Mouse (Mus musculus) midbrain, postnatal 0 days (tissue): ENCODE measurements around the gene Tiam1. TPM values are rescaled to one million over a fixed set of nuclear protein-coding genes. Genes with fewer than 3 reads are reported as not detected.

ENCODE experiments used
- ATAC-seq: fragments of 200-750 bp; cut with Nextera tagmentation; 2 replicates; pipeline ENCODE4 v1.8.0; 2017; ENCODE audit warnings: moderate number of reproducible peaks, mild to moderate bottlenecking, moderate TSS enrichment, moderate library complexity; ENCODE audit not compliant: low FRiP score
- DNase-seq: peaks from one replicate; pipeline ENCODE4 v3.0.0-alpha.2; 2015; ENCODE audit warnings: low spot score
- H3K27ac ChIP-seq: fragments of 300-500 bp; sonication (generic); 2 replicates; pipeline ENCODE4 v1.5.1; 2014; ENCODE audit warnings: low read depth, mild to moderate bottlenecking, low read length, mixed read lengths
- H3K27me3 ChIP-seq: fragments of 300-500 bp; sonication (generic); 2 replicates; pipeline ENCODE4 v1.6.1; 2014; ENCODE audit warnings: low read length, control low read depth, mixed read lengths; ENCODE audit not compliant: insufficient read depth
- H3K36me3 ChIP-seq: fragments of 300-500 bp; sonication (generic); 2 replicates; pipeline ENCODE4 v1.6.1; 2014; ENCODE audit warnings: low read length, control low read depth, mixed read lengths; ENCODE audit not compliant: insufficient read depth
- H3K4me1 ChIP-seq: fragments of 300-500 bp; sonication (generic); 2 replicates; pipeline ENCODE4 v1.6.1; 2014; ENCODE audit warnings: mild to moderate bottlenecking, control low read depth, antibody characterized with exemption, low read length, mixed read lengths; ENCODE audit not compliant: insufficient read depth
- H3K4me2 ChIP-seq: fragments of 300-500 bp; sonication (generic); 2 replicates; pipeline ENCODE4 v1.6.1; 2014; ENCODE audit warnings: low read depth, mild to moderate bottlenecking, low read length, mixed read lengths; ENCODE audit not compliant: poor library complexity, severe bottlenecking
- H3K4me3 ChIP-seq: fragments of 300-500 bp; sonication (generic); 2 replicates; pipeline ENCODE4 v1.5.1; 2014; ENCODE audit warnings: low read depth, mild to moderate bottlenecking, low read length, moderate library complexity
- H3K9ac ChIP-seq: fragments of 300-500 bp; sonication (generic); replicated peaks from 2 replicates; pipeline ENCODE4 v1.6.1; 2014; ENCODE audit warnings: mild to moderate bottlenecking, low read length, moderate library complexity, mixed read lengths; ENCODE audit not compliant: poor library complexity, severe bottlenecking
- H3K9me3 ChIP-seq: fragments of 300-500 bp; sonication (generic); 2 replicates; pipeline ENCODE4 v1.6.1; 2016; ENCODE audit warnings: low read length, control low read depth
- CTCF ChIP-seq: IDR thresholded peaks from 2 replicates; pipeline ENCODE4 v1.5.1; 2016; ENCODE audit warnings: antibody characterized with exemption, mild to moderate bottlenecking
- WGBS: fragments of 180-500 bp; shearing (Covaris S2); extraction: QIAGEN DNeasy Blood & Tissue Kit; methylation state at CpG from one replicate; pipeline ENCODE4 v1.1.7; 2014; 5-methylcytosine and 5-hydroxymethylcytosine counted together
- polyA plus RNA-seq: library from polyadenylated mRNA; unstranded; fragments of >200 nt; fragmentation: Nextera tagmentation; extraction: Ambion mirVana; gene quantifications from 2 replicates; pipeline ENCODE4 v1.2.1, GENCODE M21; 2015
- total RNA-seq: library from RNA; depleted of rRNA; stranded (reverse); fragments of >200 nt; gene quantifications from 2 replicates; pipeline ENCODE4 v1.2.3, GENCODE M21; 2014

The Tiam1 gene
- total and polyA plus RNA-seq, 2 experiments from 2014 or later, result 17.6 to 26.9 TPM

- no peaks in the 10 kb centered on the region for H3K27me3 ChIP-seq
- no peak overlapping the region for H3K9ac ChIP-seq
- H3K27ac ChIP-seq, result no peak overlapping the region
- TF ChIP-seq CTCF, result no peak
- H3K9me3 ChIP-seq, result no peaks in the 10 kb centered on the region
- no peaks in the 10 kb centered on the region for H3K4me1 ChIP-seq
- WGBS, result 86% methylated on average over 15 of the region's 15 CpGs
- no peak for ATAC-seq
- H3K36me3 ChIP-seq, result 0 out of 2 replicates have a peak, but pooled peaks cover 7% of the 10 kb centered on the region
- no peak overlapping the region for H3K4me3 ChIP-seq
- DNase-seq, result no peak
- H3K4me2 ChIP-seq, result no peak overlapping the region
Observed at GRCm38 (mm10) chr16:89830221-89830648, 313.3 kb downstream of the Tiam1 start.

- H3K4me1 ChIP-seq, result no peaks in the 10 kb centered on the region; the same call in 1 of the 2 replicates
- H3K4me3 ChIP-seq, result no peak overlapping the region
- ATAC-seq (no peak), DNase-seq (no peak)
- no peaks in the 10 kb centered on the region for H3K9me3 ChIP-seq
- no peaks in the 10 kb centered on the region for H3K27me3 ChIP-seq
- no peak overlapping the region for H3K27ac ChIP-seq
- H3K4me2 ChIP-seq, result no peak overlapping the region
- 67% methylated on average over 17 of the region's 17 CpGs for WGBS
- H3K9ac ChIP-seq, result no peak overlapping the region
- TF ChIP-seq CTCF, result no peak
- H3K36me3 ChIP-seq, result 0 out of 2 replicates have a peak, but pooled peaks cover 4% of the 10 kb centered on the region
Observed at GRCm38 (mm10) chr16:89827496-89828125, 316.0 kb downstream of the Tiam1 start.

- no peak overlapping the region for H3K9ac ChIP-seq
- no peaks in the 10 kb centered on the region for H3K9me3 ChIP-seq
- H3K36me3 ChIP-seq, result no peaks in the 10 kb centered on the region
- ATAC-seq, result no peak
- 65% methylated on average over 12 of the region's 12 CpGs for WGBS
- H3K4me1 ChIP-seq, result no peaks in the 10 kb centered on the region; the same call in 1 of the 2 replicates
- H3K4me2 ChIP-seq, result no peak overlapping the region
- TF ChIP-seq CTCF, result no peak
- DNase-seq, result no peak
- H3K27me3 ChIP-seq, result no peaks in the 10 kb centered on the region
- H3K27ac ChIP-seq, result no peak overlapping the region
- no peak overlapping the region for H3K4me3 ChIP-seq
Observed at GRCm38 (mm10) chr16:89825875-89826274, 317.7 kb downstream of the Tiam1 start.

- no peak for ATAC-seq
- peaks cover 4% of the 10 kb centered on the region; the same call in 1 of the 2 replicates for H3K4me1 ChIP-seq
- no peaks in the 10 kb centered on the region for H3K27me3 ChIP-seq
- H3K4me3 ChIP-seq, result no peak overlapping the region
- DNase-seq, result no peak
- no peaks in the 10 kb centered on the region for H3K36me3 ChIP-seq
- no peak overlapping the region for H3K4me2 ChIP-seq
- H3K9me3 ChIP-seq, result no peaks in the 10 kb centered on the region
- H3K27ac ChIP-seq, result no peak overlapping the region; the same call in 1 of the 2 replicates
- no peak overlapping the region for H3K9ac ChIP-seq
- 77% methylated on average over 6 of the region's 6 CpGs for WGBS
- TF ChIP-seq CTCF, result no peak
Observed at GRCm38 (mm10) chr16:89822882-89823281, 320.7 kb downstream of the Tiam1 start.

GRCm38 (mm10) chr16:89818661-89819060, 324.9 kb downstream of the Tiam1 start:
- Histone ChIP-seq H3K27ac (no peak overlapping the region), H3K9ac (no peak overlapping the region), H3K9me3 (no peaks in the 10 kb centered on the region), H3K27me3 (no peaks in the 10 kb centered on the region), H3K4me2 (peak overlapping the region; percentile 65), H3K4me1 (peaks cover 4% of the 10 kb centered on the region; the same call in 1 of the 2 replicates), H3K4me3 (no peak overlapping the region), H3K36me3 (no peaks in the 10 kb centered on the region)
- DNase-seq, result no peak
- WGBS, result 42% methylated on average over 4 of the region's 4 CpGs
- TF ChIP-seq CTCF, result no peak
- no peak for ATAC-seq

- H3K9ac ChIP-seq, result no peak overlapping the region
- no peak for TF ChIP-seq CTCF
- DNase-seq (no peak), ATAC-seq (no peak)
- no peaks in the 10 kb centered on the region for H3K36me3 ChIP-seq
- peak overlapping the region; percentile 65 for H3K4me2 ChIP-seq
- peaks cover 4% of the 10 kb centered on the region; the same call in 1 of the 2 replicates for H3K4me1 ChIP-seq
- H3K27me3 ChIP-seq, result no peaks in the 10 kb centered on the region
- WGBS, result 5% methylated on average over 38 of the region's 38 CpGs
- no peak overlapping the region for H3K27ac ChIP-seq
- no peaks in the 10 kb centered on the region for H3K9me3 ChIP-seq
- peak overlapping the region; percentile 32 for H3K4me3 ChIP-seq
Observed at GRCm38 (mm10) chr16:89817861-89818630, 325.5 kb downstream of the Tiam1 start.
